Mouse (Mus musculus): ENCODE measurements around the gene Gm10181. TPM values are rescaled to one million over a fixed set of nuclear protein-coding genes. Genes with fewer than 3 reads are reported as not detected.

The Gm10181 gene
- not detected in 2 replicates for polyA plus RNA-seq (2014; fragmentation: Nextera tagmentation; extraction: Ambion mirVana)

DNA sequence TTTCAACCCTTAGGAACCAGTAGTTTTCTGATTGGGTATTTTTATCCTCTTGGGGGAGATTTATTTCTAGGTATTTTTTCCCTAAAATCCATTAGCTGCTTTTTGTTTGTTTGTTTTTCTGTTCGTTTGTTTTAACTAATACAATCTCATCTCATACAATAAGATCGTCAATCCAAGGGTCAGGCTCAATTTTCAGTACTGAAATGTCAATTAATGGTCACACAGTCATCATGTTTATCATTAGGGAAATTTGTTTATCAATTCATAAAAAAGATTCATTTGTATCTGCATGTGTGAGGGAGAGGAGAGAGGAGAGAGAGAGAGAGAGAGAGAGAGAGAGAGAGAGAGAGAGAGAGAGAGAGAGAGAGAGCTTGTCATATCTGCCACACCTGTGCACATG is at the start of gene Gm10181:
Gene Gm10181 (plus strand): TSS at position 301 of the 400 bp plus-strand sequence.
- no peak within 1 kb of the TSS for H3K4me3 ChIP-seq (ENCODE audit: low read depth, low read length)
- H3K4me1 ChIP-seq (replicated peaks; ENCODE audit: control insufficient read depth, insufficient read depth, low read length), result no peaks in the 10 kb centered on the region; the same call in 1 of the 2 replicates
- H3K27ac ChIP-seq (ENCODE audit: low read depth), result no peak within 1 kb of the TSS
- ATAC-seq (replicated peaks; ENCODE audit: low FRiP score, low TSS enrichment, low read depth) (no peak), DNase-seq (ENCODE audit: low spot score) (no peak)
- H3K27me3 ChIP-seq (replicated peaks; ENCODE audit: control insufficient read depth, insufficient read depth, low read length), result no peaks in the 10 kb centered on the region
- H3K9ac ChIP-seq (ENCODE audit: low read length), result no peak within 1 kb of the TSS
- H3K36me3 ChIP-seq (ENCODE audit: control insufficient read depth, insufficient read depth, low read length), result no peaks in the 10 kb centered on the region
- WGBS, result 76% methylated on average over 2 of the region's 2 CpGs
- H3K9me3 ChIP-seq (ENCODE audit: control insufficient read depth, low read length), result no peaks in the 10 kb centered on the region
- no peak within 1 kb of the TSS for H3K4me2 ChIP-seq (ENCODE audit: low read length)

DNA sequence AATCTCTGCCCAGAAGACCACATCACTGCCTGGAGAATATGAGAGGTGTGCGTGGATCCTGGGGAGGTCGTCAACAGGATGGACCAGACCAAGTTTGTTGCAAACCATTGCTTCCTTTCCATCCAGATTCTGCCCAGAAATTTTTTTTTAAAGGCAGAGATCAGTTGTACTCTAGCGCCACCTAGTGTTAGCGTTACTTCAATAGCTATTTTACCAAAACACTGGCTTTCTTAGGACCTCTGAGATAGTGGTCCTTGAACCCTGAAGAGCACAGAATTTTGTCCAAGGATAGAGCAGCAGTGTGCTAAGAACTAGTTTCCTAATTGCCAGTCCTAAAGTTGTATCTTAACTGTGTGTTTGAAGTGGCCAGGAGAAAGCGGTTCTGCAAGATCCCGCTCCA is 47.6 kb upstream of the Gm10181 start:
- no peak for ATAC-seq (replicated peaks; ENCODE audit: low FRiP score, low TSS enrichment, low read depth)
- no peaks in the 10 kb centered on the region for H3K27me3 ChIP-seq (replicated peaks; ENCODE audit: control insufficient read depth, insufficient read depth, low read length)
- no peaks in the 10 kb centered on the region for H3K9me3 ChIP-seq (ENCODE audit: control insufficient read depth, low read length)
- DNase-seq (ENCODE audit: low spot score), result peak; percentile 68
- H3K27ac ChIP-seq (ENCODE audit: low read depth), result no peak overlapping the region
- H3K36me3 ChIP-seq (ENCODE audit: control insufficient read depth, insufficient read depth, low read length), result no peaks in the 10 kb centered on the region
- no peak overlapping the region for H3K9ac ChIP-seq (ENCODE audit: low read length)
- H3K4me2 ChIP-seq (ENCODE audit: low read length), result no peak overlapping the region
- 25% methylated on average over 6 of the region's 6 CpGs for WGBS
- H3K4me3 ChIP-seq (ENCODE audit: low read depth, low read length), result no peak overlapping the region
- H3K4me1 ChIP-seq (replicated peaks; ENCODE audit: control insufficient read depth, insufficient read depth, low read length), result no peaks in the 10 kb centered on the region

DNA sequence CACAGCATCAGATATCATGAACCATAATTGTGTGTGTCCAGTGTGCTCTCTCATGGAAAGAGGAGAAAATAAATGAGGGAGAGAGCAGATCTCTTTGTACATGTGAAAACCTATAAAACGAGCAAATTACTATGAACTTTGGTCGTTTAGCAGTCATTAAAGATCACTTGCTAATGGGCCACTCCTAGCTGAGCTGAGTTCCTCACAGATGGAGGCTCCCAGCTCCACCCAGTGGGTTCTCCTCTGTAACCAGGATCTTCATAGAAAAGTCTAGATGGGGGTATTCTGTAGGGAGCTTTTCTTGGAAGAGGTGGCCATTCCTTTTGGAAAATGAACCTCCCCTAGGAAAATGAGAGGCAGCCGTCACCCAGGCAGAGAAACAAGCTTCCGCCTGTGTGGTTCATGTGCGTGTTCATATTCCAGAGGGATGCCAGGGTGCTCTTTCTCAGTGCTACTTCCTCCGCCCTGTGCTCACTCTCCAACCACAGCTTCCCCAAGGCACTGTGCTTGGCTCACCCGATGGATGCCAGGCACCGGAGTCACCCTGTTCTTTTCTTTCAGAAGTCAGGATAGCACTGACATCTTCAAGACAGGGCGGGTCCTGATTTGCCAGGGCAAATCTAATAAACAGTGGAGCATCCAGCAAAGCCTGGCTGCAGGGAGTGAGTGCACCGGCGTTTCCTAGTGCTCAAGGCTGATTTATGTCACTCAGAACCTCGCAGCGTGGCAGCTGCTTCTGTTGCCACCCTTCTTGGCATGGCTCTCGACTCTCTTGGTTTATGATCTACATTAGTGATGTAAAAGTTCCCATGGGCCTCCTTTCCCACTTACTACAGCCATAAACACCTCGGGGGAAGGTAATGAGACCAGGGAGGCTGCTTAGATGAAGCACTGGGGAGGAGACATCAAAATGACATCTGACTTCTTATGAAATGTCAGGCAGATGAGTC is 46.8 kb upstream of the Gm10181 start:
- WGBS, result 57% methylated on average over 15 of the region's 15 CpGs
- ATAC-seq (replicated peaks; ENCODE audit: low FRiP score, low TSS enrichment, low read depth), result no peak

DNA sequence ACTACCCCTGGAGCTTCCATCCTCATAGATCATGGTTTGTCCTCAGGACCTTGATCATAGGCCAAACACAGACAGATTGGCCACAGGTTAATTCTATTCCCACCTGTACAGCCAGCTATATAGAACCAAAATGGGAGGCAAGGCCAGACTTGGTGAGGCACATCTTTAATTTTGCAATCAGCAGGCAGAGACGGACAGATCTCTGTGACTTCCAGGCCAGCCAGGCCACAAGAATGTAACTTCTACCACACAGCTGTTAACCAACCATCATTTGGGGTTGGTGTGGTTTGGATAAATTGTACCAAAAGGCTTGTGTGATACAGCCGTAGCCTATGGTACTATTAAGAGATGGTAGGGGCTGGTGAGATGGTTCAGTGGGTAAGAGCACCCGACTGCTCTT is 44.9 kb upstream of the Gm10181 start:
- Histone ChIP-seq H3K27ac (ENCODE audit: low read depth) (no peak overlapping the region), H3K4me2 (ENCODE audit: low read length) (no peak overlapping the region), H3K4me1 (replicated peaks; ENCODE audit: control insufficient read depth, insufficient read depth, low read length) (no peaks in the 10 kb centered on the region), H3K9me3 (ENCODE audit: control insufficient read depth, low read length) (no peaks in the 10 kb centered on the region), H3K9ac (ENCODE audit: low read length) (no peak overlapping the region), H3K4me3 (ENCODE audit: low read depth, low read length) (no peak overlapping the region), H3K36me3 (ENCODE audit: control insufficient read depth, insufficient read depth, low read length) (no peaks in the 10 kb centered on the region), H3K27me3 (replicated peaks; ENCODE audit: control insufficient read depth, insufficient read depth, low read length) (no peaks in the 10 kb centered on the region)
- 88% methylated on average over 3 of the region's 3 CpGs for WGBS
- ATAC-seq (replicated peaks; ENCODE audit: low FRiP score, low TSS enrichment, low read depth), result no peak
- no peak for DNase-seq (ENCODE audit: low spot score)

More for the DNA sequence above, 46.8 kb upstream of the Gm10181 start:
- Histone ChIP-seq H3K36me3 (ENCODE audit: control insufficient read depth, insufficient read depth, low read length) (no peaks in the 10 kb centered on the region), H3K4me2 (ENCODE audit: low read length) (no peak overlapping the region), H3K9me3 (ENCODE audit: control insufficient read depth, low read length) (no peaks in the 10 kb centered on the region), H3K4me1 (replicated peaks; ENCODE audit: control insufficient read depth, insufficient read depth, low read length) (no peaks in the 10 kb centered on the region), H3K27me3 (replicated peaks; ENCODE audit: control insufficient read depth, insufficient read depth, low read length) (no peaks in the 10 kb centered on the region), H3K4me3 (ENCODE audit: low read depth, low read length) (no peak overlapping the region), H3K27ac (ENCODE audit: low read depth) (no peak overlapping the region), H3K9ac (ENCODE audit: low read length) (no peak overlapping the region)
- DNase-seq (ENCODE audit: low spot score), result no peak

DNA sequence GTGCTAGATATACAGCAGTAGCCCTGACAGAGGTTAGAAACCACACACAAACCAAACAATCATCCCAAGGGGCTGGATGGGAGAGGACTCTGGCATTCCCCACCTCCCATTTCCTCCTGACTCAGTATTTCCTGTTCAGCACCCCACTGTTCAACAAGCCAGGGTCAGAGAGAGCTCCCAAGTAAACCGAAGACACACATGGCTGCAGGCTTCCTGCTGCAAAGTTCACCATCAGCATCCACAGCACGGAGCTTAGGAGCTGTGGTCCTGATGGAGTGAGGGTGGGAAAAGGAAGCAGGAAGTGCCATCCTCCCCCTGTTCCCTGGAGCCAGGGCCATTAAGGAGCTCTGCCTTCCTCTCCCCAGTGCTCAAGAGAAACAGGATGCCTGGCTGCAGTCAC is 40.9 kb upstream of the Gm10181 start:
- 26% methylated on average over 2 of the region's 2 CpGs for WGBS
- no peaks in the 10 kb centered on the region for H3K4me1 ChIP-seq (replicated peaks; ENCODE audit: control insufficient read depth, insufficient read depth, low read length)
- ATAC-seq (replicated peaks; ENCODE audit: low FRiP score, low TSS enrichment, low read depth), result no peak
- H3K9me3 ChIP-seq (ENCODE audit: control insufficient read depth, low read length), result no peaks in the 10 kb centered on the region
- no peaks in the 10 kb centered on the region for H3K27me3 ChIP-seq (replicated peaks; ENCODE audit: control insufficient read depth, insufficient read depth, low read length)
- H3K9ac ChIP-seq (ENCODE audit: low read length), result no peak overlapping the region
- no peak overlapping the region for H3K27ac ChIP-seq (ENCODE audit: low read depth)
- no peaks in the 10 kb centered on the region for H3K36me3 ChIP-seq (ENCODE audit: control insufficient read depth, insufficient read depth, low read length)
- H3K4me2 ChIP-seq (ENCODE audit: low read length), result peak overlapping the region; percentile 5; the same call in 1 of the 2 replicates
- DNase-seq (ENCODE audit: low spot score), result no peak
- no peak overlapping the region for H3K4me3 ChIP-seq (ENCODE audit: low read depth, low read length)

DNA sequence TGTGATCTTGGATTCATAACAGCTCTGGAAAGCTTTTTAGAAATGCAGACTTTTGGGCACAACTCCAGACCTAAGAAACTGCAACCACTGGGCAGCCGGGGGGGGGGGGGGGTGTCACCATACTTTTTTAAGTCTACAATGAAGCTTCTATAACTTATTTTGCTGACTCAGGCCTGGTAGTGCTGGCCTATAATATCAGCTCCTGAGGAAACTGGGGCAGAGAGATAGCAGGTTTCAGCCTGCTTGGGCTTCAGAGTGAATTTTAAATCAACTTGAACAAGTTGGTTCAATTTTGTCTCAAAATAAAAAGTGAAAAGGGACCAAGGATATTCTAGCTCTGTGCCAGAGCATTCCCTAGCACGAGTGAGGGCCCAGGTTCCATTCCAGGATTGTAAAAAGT is 40.3 kb upstream of the Gm10181 start:
- 78% methylated on average over 2 of the region's 2 CpGs for WGBS
- no peak overlapping the region for H3K4me3 ChIP-seq (ENCODE audit: low read depth, low read length)

DNA sequence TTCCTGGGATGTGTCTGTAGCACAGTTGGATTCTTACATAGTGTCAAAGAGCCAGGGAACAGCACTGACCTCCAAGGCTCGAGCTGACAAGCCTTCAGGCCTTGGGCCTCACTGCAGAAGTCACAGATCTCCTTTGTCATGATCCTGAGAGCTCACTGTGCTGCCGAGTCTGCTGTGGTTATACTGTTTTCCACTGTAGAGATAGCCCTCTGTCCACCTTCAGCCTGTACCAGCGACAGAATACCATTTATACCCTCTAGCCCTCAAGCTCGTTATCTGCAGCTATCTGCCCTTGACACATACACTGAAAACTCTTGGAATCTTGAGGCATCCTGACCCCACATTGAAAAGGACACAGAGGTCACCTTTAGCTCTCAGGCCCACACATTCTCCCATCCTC is 37.3 kb upstream of the Gm10181 start:
- no peak overlapping the region for H3K27ac ChIP-seq (ENCODE audit: low read depth)
- H3K4me2 ChIP-seq (ENCODE audit: low read length), result no peak overlapping the region
- H3K9ac ChIP-seq (ENCODE audit: low read length), result no peak overlapping the region
- DNase-seq (ENCODE audit: low spot score) (no peak), ATAC-seq (replicated peaks; ENCODE audit: low FRiP score, low TSS enrichment, low read depth) (no peak)
- H3K9me3 ChIP-seq (ENCODE audit: control insufficient read depth, low read length), result no peaks in the 10 kb centered on the region
- no peak overlapping the region for H3K4me3 ChIP-seq (ENCODE audit: low read depth, low read length)
- H3K36me3 ChIP-seq (ENCODE audit: control insufficient read depth, insufficient read depth, low read length), result no peaks in the 10 kb centered on the region
- H3K4me1 ChIP-seq (replicated peaks; ENCODE audit: control insufficient read depth, insufficient read depth, low read length), result no peaks in the 10 kb centered on the region
- whole genome bisulfite sequencing, result 59% methylated on average over 4 of the region's 4 CpGs
- no peaks in the 10 kb centered on the region for H3K27me3 ChIP-seq (replicated peaks; ENCODE audit: control insufficient read depth, insufficient read depth, low read length)

More for the DNA sequence above, 40.3 kb upstream of the Gm10181 start:
- ATAC-seq (replicated peaks; ENCODE audit: low FRiP score, low TSS enrichment, low read depth) (no peak), DNase-seq (ENCODE audit: low spot score) (no peak)
- Histone ChIP-seq H3K27me3 (replicated peaks; ENCODE audit: control insufficient read depth, insufficient read depth, low read length) (no peaks in the 10 kb centered on the region), H3K36me3 (ENCODE audit: control insufficient read depth, insufficient read depth, low read length) (no peaks in the 10 kb centered on the region), H3K4me1 (replicated peaks; ENCODE audit: control insufficient read depth, insufficient read depth, low read length) (no peaks in the 10 kb centered on the region), H3K9me3 (ENCODE audit: control insufficient read depth, low read length) (no peaks in the 10 kb centered on the region), H3K27ac (ENCODE audit: low read depth) (no peak overlapping the region), H3K9ac (ENCODE audit: low read length) (no peak overlapping the region), H3K4me2 (ENCODE audit: low read length) (no peak overlapping the region)

DNA sequence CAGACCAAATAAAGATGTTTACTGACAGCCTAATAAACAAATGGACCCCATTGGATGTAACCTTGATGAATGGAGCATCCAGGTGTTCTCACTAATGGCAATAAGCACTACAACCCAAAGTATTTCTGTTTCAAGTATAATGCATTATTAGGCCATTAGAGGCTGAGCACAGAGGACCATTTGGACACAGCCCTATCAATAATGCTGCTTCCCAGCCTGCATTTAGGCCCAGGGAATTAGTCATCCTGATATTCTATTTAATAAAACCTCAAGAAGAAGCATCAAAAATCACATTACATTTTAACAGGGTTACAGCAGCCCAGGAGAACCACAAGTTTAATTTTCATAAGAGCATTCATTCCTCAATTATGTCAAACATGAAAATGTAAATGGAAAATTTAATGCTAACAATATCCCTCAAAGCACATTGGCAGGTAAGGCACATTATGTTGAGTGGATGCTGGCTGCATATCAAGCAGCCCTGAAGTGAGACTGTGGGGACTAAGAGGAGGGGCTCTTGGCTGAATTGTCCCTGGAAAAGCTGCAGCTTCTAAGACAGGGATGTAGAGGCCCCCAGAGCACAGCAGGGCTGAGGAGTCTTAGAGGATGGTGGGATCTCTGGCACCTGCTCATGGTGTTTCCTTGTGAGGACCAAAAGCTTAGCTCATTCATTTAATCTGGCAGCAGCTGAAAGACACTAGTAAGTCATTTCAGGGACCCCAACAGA is 33.4 kb upstream of the Gm10181 start:
- ATAC-seq (replicated peaks; ENCODE audit: low FRiP score, low TSS enrichment, low read depth) (no peak), DNase-seq (ENCODE audit: low spot score) (no peak)
- no peak overlapping the region for H3K27ac ChIP-seq (ENCODE audit: low read depth)
- H3K4me2 ChIP-seq (ENCODE audit: low read length), result no peak overlapping the region
- no peaks in the 10 kb centered on the region for H3K9me3 ChIP-seq (ENCODE audit: control insufficient read depth, low read length)
- H3K27me3 ChIP-seq (replicated peaks; ENCODE audit: control insufficient read depth, insufficient read depth, low read length), result no peaks in the 10 kb centered on the region
- no peaks in the 10 kb centered on the region for H3K4me1 ChIP-seq (replicated peaks; ENCODE audit: control insufficient read depth, insufficient read depth, low read length)
- H3K36me3 ChIP-seq (ENCODE audit: control insufficient read depth, insufficient read depth, low read length), result no peaks in the 10 kb centered on the region
- H3K9ac ChIP-seq (ENCODE audit: low read length), result no peak overlapping the region
- no peak overlapping the region for H3K4me3 ChIP-seq (ENCODE audit: low read depth, low read length)

All from intestine, embryonic 14.5 days (tissue).